Mouse (Mus musculus) bone marrow, adult 2 months (tissue): ENCODE data around the gene Npr3. TPM values are rescaled to one million over a fixed set of nuclear protein-coding genes. Genes with fewer than 3 reads are reported as not detected.
"Not testable (repeated sequence)": the region's sequence is repeated elsewhere in the genome, so short reads cannot be mapped to it uniquely, and the experiment has no call there.

Experiments used
- H3K27ac ChIP-seq: fragments of 200-500 bp; 2 replicates; pipeline ENCODE4 v1.5.1; 2012; ENCODE audit warnings: low read depth, mild to moderate bottlenecking, control low read depth, inconsistent platforms, low read length; ENCODE audit not compliant: control insufficient read depth, poor library complexity, insufficient read depth
- H3K4me1 ChIP-seq: fragments of 200-500 bp; 2 replicates; pipeline ENCODE4 v1.6.1; 2011; ENCODE audit warnings: low read length; ENCODE audit not compliant: control insufficient read depth, insufficient read depth
- H3K4me3 ChIP-seq: fragments of 200-500 bp; replicated peaks from 2 replicates; pipeline ENCODE3; 2011; ENCODE audit warnings: mild to moderate bottlenecking, low read depth, low read length, control low read depth; ENCODE audit not compliant: control insufficient read depth
- CTCF ChIP-seq: fragments of 200-500 bp; IDR thresholded peaks from 2 replicates; pipeline ENCODE4 v1.5.1; 2011; ENCODE audit warnings: low read length, control low read depth; ENCODE audit not compliant: control insufficient read depth, insufficient read depth
- POLR2A ChIP-seq: fragments of 200-500 bp; IDR thresholded peaks from 2 replicates; pipeline ENCODE4 v1.6.1; 2011; ENCODE audit warnings: low read depth, mild to moderate bottlenecking, control low read depth, low read length, borderline replicate concordance; ENCODE audit not compliant: control insufficient read depth
- WGBS: fragments of 180-500 bp; shearing (Covaris S2); methylation state at CpG from one replicate; pipeline ENCODE4 v1.1.7; 2018; 5-methylcytosine and 5-hydroxymethylcytosine counted together
- polyA plus RNA-seq: library from polyadenylated mRNA; stranded (reverse); fragments of >200 nt; gene quantifications from 2 replicates; pipeline ENCODE4 v1.2.4, GENCODE M21; 2011; ENCODE audit warnings: low replicate concordance; ENCODE audit not compliant: missing spikeins, insufficient read depth, insufficient read length

Npr3 gene
- polyA plus RNA-seq, 1 experiment = 0.45 TPM

- Histone ChIP-seq H3K27ac (no peak overlapping the region), H3K4me1 (no peaks in the 10 kb centered on the region), H3K4me3 (no peak overlapping the region)
- TF ChIP-seq CTCF = no peak
- TF ChIP-seq POLR2A = no peak
- 72% methylated on average over 4 of the region's 4 CpGs for WGBS
Observed at GRCm38 (mm10) chr15:11841828-11842227, 65.3 kb downstream of the Npr3 start.

- TF ChIP-seq POLR2A = no peak
- no peak for TF ChIP-seq CTCF
- WGBS = 52% methylated on average over 1 of the region's 1 CpGs
- Histone ChIP-seq H3K27ac (no peak overlapping the region), H3K4me3 (no peak overlapping the region), H3K4me1 (no peaks in the 10 kb centered on the region)
Observed at GRCm38 (mm10) chr15:11835913-11836312, 71.2 kb downstream of the Npr3 start.

- H3K4me3 ChIP-seq, H3K4me1 ChIP-seq, H3K27ac ChIP-seq: not testable (repeated sequence)
- 63% methylated on average over 6 of the region's 6 CpGs for WGBS
Observed at GRCm38 (mm10) chr15:11822347-11822746, 84.7 kb downstream of the Npr3 start.

- no peaks in the 10 kb centered on the region for H3K4me1 ChIP-seq
- no peak overlapping the region for H3K27ac ChIP-seq
- H3K4me3 ChIP-seq = no peak overlapping the region
- WGBS = 75% methylated on average over 4 of the region's 4 CpGs
- TF ChIP-seq CTCF (no peak), POLR2A (no peak)
Observed at GRCm38 (mm10) chr15:11815551-11815950, 91.5 kb downstream of the Npr3 start.

- TF ChIP-seq CTCF (no peak), POLR2A (no peak)
Observed at GRCm38 (mm10) chr15:11803576-11803975, 103.5 kb downstream of the Npr3 start.

DNA sequence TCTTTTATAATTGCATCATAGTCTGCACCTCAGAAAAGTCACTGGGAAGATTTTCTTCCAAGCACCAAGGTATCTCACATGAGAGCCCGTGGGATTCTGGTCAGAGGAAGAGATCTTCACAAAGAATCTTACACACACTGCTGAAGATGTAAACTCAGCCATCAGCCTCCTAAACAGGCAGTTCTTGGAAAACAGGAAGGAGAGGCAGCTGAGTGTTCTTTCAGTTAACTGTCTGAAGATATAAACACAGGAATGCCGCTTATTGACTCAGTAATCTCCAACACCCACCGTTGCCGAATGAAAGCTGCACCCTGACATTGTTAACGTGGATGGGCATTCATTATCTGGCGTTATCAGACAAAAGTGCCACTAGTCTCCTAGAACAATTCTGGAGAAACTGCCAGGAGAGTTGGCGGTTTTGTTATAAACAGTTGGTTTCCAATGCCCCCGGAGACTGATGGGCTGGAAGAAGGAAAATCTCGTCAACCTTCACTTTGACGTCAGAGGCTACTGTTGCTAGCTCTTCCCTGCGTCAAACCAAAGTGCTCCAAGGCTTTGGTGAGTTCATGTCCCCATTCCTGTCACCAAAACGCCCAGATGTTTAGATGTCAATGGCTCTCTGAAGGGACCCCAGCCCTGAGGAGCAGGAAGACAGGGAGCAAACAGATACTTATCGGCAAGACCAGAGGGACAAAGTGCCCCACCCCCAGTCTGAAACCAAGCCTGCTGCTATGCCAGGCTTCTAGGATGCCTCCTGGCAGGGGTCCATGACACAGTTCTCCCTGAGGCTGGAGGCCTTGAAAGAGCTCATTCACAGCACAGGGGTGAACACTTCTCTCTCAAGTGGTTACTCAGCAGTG lies 105.0 kb downstream of the Npr3 start:
- TF ChIP-seq CTCF (no peak), POLR2A (no peak)
- WGBS = 37% methylated on average over 13 of the region's 13 CpGs
- no peaks in the 10 kb centered on the region for H3K4me1 ChIP-seq
- no peak overlapping the region for H3K27ac ChIP-seq
- H3K4me3 ChIP-seq = no peak overlapping the region

More at GRCm38 (mm10) chr15:11803576-11803975, 103.5 kb downstream of the Npr3 start:
- no peak overlapping the region for H3K27ac ChIP-seq
- 51% methylated on average over 4 of the region's 4 CpGs for WGBS
- no peak overlapping the region for H3K4me3 ChIP-seq
- no peaks in the 10 kb centered on the region for H3K4me1 ChIP-seq

GRCm38 (mm10) chr15:11794632-11795031 lies 112.5 kb downstream of the Npr3 start:
- TF ChIP-seq POLR2A (no peak), CTCF (no peak)
- H3K4me1 ChIP-seq = no peaks in the 10 kb centered on the region
- WGBS = 62% methylated on average over 2 of the region's 2 CpGs
- no peak overlapping the region for H3K4me3 ChIP-seq
- H3K27ac ChIP-seq = no peak overlapping the region

Other genes with a start within 250 kb of the Npr3 start
- gene Sub1, start 89.7 kb upstream of the Npr3 start, polyA plus RNA-seq = 140 and 276 TPM in 2 replicates
- 43.0 and 57.5 TPM in 2 replicates for gene Zfr, start 210.5 kb upstream of the Npr3 start, polyA plus RNA-seq